Mouse (Mus musculus) kidney, embryonic 16.5 days (tissue): ENCODE data around the gene Fkbp5. TPM values are rescaled to one million over a fixed set of nuclear protein-coding genes. Genes with fewer than 3 reads are reported as not detected.

Experiments used
- ATAC-seq: fragments of 200-750 bp; cut with Nextera tagmentation; 2 replicates; pipeline ENCODE4 v1.8.0; 2017; ENCODE audit warnings: moderate TSS enrichment; ENCODE audit not compliant: low FRiP score, low TSS enrichment
- H3K27ac ChIP-seq: fragments of 300-500 bp; sonication (generic); 2 replicates; pipeline ENCODE4 v1.5.1; 2014; ENCODE audit warnings: low read length
- H3K27me3 ChIP-seq: fragments of 300-500 bp; sonication (generic); 2 replicates; pipeline ENCODE4 v1.6.1; 2014; ENCODE audit warnings: low read length, control low read depth, mixed read lengths; ENCODE audit not compliant: insufficient read depth
- H3K36me3 ChIP-seq: fragments of 300-500 bp; sonication (generic); 2 replicates; pipeline ENCODE4 v1.6.1; 2014; ENCODE audit warnings: low read length, control low read depth, mixed read lengths; ENCODE audit not compliant: insufficient read depth
- H3K4me1 ChIP-seq: fragments of 300-500 bp; sonication (generic); 2 replicates; pipeline ENCODE4 v1.6.1; 2014; ENCODE audit warnings: low read length, control low read depth, mixed read lengths; ENCODE audit not compliant: insufficient read depth
- H3K4me2 ChIP-seq: fragments of 300-500 bp; sonication (generic); replicated peaks from 2 replicates; pipeline ENCODE4 v1.6.1; 2014; ENCODE audit warnings: low read depth, low read length
- H3K4me3 ChIP-seq: fragments of 300-500 bp; sonication (generic); 2 replicates; pipeline ENCODE4 v1.5.1; 2014; ENCODE audit warnings: mild to moderate bottlenecking, low read length
- H3K9ac ChIP-seq: fragments of 300-500 bp; sonication (generic); replicated peaks from 2 replicates; pipeline ENCODE4 v1.6.1; 2014; ENCODE audit warnings: low read length
- H3K9me3 ChIP-seq: fragments of 300-500 bp; sonication (generic); 2 replicates; pipeline ENCODE4 v1.6.1; 2016; ENCODE audit warnings: low read length, control low read depth
- WGBS: fragments of 180-500 bp; shearing (Covaris S2); extraction: QIAGEN DNeasy Blood & Tissue Kit; methylation state at CpG from one replicate; pipeline ENCODE4 v1.1.7; 2014; 5-methylcytosine and 5-hydroxymethylcytosine counted together
- polyA plus RNA-seq: library from polyadenylated mRNA; unstranded; fragments of >200 nt; fragmentation: Nextera tagmentation; extraction: Ambion mirVana; gene quantifications from 2 replicates; pipeline ENCODE4 v1.2.1, GENCODE M21; 2015

The Fkbp5 gene
- polyA plus RNA-seq, 1 experiment from 2014 or later: 35.5 TPM

DNA sequence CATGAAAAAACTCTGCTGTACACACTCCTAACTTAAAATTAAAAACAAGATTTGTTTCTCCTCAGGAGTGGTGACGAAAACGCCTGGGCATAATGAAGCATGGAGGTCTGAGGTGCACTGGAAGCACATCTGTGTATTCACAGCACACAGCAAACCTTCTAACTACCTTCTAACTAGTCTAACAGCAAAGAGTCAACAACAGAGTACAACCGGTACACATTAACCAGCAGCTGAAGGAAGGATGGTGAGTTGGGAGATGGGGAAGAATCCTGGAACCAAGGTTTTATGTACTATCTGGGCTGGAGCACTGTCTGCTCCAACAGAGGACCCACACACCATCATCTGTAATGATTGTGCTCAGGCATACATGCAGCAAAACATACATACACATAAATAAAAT, 65.4 kb downstream of the Fkbp5 start:
- no peaks in the 10 kb centered on the region for H3K9me3 ChIP-seq
- peak overlapping the region; percentile 44; the same call in 1 of the 2 replicates for H3K27ac ChIP-seq

DNA sequence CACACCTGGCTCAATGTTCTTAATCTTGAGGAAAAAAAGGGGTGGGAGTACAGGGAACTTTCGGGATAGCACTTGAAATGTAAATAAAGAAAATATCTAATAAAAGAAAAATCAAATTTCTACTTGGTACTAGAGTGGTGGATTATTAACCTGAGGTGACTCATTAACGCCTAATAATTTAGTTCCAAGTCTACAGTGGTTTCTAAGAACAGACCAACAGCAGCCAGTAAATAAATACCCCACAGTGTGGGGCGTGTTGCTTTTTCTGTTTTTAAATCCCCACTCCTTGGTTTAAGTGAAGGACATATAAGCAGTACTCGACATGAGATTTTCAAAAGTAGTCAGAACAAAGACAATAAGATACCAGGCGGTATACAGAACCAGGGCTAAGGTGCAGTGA, 65.8 kb downstream of the Fkbp5 start:
- Histone ChIP-seq H3K27ac (peak overlapping the region; percentile 44; the same call in 1 of the 2 replicates), H3K27me3 (no peaks in the 10 kb centered on the region), H3K9me3 (no peaks in the 10 kb centered on the region), H3K36me3 (no peaks in the 10 kb centered on the region), H3K4me1 (peaks cover 18% of the 10 kb centered on the region; the same call in 1 of the 2 replicates), H3K9ac (no peak overlapping the region), H3K4me2 (no peak overlapping the region), H3K4me3 (no peak overlapping the region)
- ATAC-seq: no peak
- whole genome bisulfite sequencing: 83% methylated on average over 5 of the region's 5 CpGs

More for the DNA sequence above, 65.4 kb downstream of the Fkbp5 start:
- 76% methylated on average over 3 of the region's 3 CpGs for WGBS
- Histone ChIP-seq H3K36me3 (no peaks in the 10 kb centered on the region), H3K4me1 (peaks cover 18% of the 10 kb centered on the region; the same call in 1 of the 2 replicates), H3K4me2 (no peak overlapping the region), H3K27me3 (no peaks in the 10 kb centered on the region), H3K4me3 (no peak overlapping the region), H3K9ac (no peak overlapping the region)
- ATAC-seq: no peak

DNA sequence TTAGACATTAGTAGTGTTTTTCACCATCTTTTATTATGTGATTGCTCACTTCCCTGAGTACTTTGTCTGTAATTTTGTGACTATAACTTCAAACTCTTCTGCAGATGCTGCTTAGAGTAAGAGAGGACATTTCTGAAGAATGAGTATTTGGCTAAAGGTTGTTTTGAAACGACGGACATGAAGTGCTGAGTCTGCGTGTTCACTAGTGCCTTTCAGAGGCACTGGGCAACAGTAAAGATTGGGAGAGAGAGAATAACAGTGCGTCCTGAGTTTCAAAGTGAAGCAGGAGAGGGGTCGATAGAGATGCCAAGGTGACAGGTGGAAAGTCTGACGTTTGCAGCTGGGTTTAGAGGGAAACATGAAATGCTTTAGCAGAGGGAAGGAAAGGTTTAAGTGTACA, 69.1 kb downstream of the Fkbp5 start:
- Histone ChIP-seq H3K4me1 (peaks cover 17% of the 10 kb centered on the region; the same call in 1 of the 2 replicates), H3K27me3 (no peaks in the 10 kb centered on the region), H3K27ac (no peak overlapping the region), H3K4me2 (no peak overlapping the region), H3K4me3 (no peak overlapping the region), H3K9ac (no peak overlapping the region), H3K36me3 (no peaks in the 10 kb centered on the region), H3K9me3 (no peaks in the 10 kb centered on the region)
- ATAC-seq: no peak
- 44% methylated on average over 6 of the region's 6 CpGs for WGBS

DNA sequence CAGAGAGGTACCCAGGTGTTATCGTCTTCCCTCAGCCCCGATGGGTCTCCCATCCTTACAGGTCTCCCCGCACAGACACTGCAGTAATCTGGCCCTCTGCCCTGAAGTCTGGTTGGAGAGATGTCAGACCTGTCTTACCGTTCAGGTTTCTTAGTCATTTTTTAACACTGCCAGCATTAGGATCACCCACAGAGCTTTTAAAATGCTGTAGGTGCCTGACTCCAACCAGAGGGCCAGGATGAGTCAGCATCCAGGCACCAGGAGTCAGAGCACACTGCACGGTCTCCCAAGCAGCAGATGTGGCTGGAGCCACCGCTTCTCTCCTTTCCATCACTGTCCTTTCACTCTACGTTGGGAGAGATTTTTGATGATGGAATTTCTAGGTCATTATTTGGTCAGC, 69.5 kb downstream of the Fkbp5 start:
- Histone ChIP-seq H3K27ac (no peak overlapping the region), H3K4me1 (peaks cover 14% of the 10 kb centered on the region; the same call in 1 of the 2 replicates), H3K27me3 (no peaks in the 10 kb centered on the region), H3K9ac (no peak overlapping the region), H3K9me3 (no peaks in the 10 kb centered on the region), H3K4me3 (no peak overlapping the region), H3K4me2 (no peak overlapping the region), H3K36me3 (no peaks in the 10 kb centered on the region)
- 0 out of 2 replicates have a peak, but pooled peaks have one; percentile 35 for ATAC-seq
- WGBS: 70% methylated on average over 7 of the region's 7 CpGs

DNA sequence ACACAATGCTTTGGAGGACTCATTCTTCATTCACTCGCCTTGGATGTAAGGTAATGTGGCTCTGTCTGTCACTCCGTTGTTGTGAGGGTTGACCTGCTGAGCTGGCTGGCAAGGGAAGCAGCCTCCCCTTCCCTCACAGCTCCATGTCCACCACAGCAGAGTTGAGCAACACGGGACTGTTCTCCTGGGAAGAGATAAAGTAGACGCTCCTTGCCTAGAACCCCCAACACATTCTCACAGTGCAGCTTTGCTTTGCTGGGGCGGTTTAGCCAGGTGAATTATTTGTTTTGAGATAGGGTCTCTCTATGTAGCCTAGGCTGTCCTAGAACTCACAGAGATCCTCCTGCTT, 70.5 kb downstream of the Fkbp5 start:
- Histone ChIP-seq H3K36me3 (no peaks in the 10 kb centered on the region), H3K27ac (no peak overlapping the region), H3K27me3 (no peaks in the 10 kb centered on the region), H3K4me1 (peaks cover 18% of the 10 kb centered on the region; the same call in 1 of the 2 replicates), H3K9ac (no peak overlapping the region; the same call in 1 of the 2 replicates), H3K4me3 (no peak overlapping the region), H3K9me3 (no peaks in the 10 kb centered on the region), H3K4me2 (no peak overlapping the region)
- 78% methylated on average over 5 of the region's 5 CpGs for WGBS
- ATAC-seq: no peak

DNA sequence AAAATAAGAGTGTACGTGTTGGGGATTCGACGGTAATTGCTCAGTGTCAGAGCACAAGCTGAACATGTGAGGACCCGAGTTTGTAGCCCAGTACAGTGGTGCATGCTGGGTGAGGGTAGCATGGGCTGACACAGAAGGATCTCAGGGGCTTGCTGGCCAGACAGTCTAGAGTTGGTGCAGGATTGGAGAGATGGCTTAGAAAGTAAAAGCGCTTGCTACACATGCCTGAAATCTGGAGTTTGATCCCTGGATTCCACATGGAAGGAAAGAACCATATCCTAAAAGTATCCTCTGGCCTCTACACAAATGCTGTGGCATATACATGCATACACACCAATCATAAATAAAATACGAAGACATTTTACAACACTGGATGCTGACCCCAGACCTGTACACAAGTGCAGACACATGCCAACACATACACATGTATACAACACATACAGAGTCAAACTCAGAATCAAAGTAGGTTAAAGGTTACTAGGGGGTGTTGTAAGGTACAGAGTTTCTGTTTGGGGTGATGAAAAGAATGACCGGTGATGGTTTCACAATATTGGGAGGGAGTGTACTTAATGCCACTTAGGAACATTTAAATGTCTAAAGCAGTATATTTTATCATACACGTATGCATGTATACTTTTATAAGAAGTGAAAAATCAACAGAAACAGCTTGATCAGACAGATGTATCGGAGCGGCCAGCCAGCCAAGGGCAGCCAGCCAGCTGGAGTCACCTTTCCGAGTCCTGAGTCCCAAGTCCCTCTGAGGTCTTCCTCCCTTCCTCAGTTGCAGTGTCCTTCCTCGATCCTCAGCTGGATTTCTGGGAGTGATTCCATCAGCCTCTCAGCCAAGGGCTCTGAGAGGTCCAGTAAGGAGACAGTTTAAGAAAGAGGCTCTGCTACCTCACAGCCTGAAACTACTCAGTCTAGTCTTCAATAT, 71.2 kb downstream of the Fkbp5 start:
- Histone ChIP-seq H3K9me3 (no peaks in the 10 kb centered on the region), H3K27me3 (no peaks in the 10 kb centered on the region), H3K4me3 (no peak overlapping the region), H3K27ac (no peak overlapping the region), H3K36me3 (no peaks in the 10 kb centered on the region), H3K4me1 (peaks cover 18% of the 10 kb centered on the region; the same call in 1 of the 2 replicates), H3K9ac (no peak overlapping the region; the same call in 1 of the 2 replicates), H3K4me2 (no peak overlapping the region)
- ATAC-seq: no peak
- 84% methylated on average over 12 of the region's 12 CpGs for WGBS

DNA sequence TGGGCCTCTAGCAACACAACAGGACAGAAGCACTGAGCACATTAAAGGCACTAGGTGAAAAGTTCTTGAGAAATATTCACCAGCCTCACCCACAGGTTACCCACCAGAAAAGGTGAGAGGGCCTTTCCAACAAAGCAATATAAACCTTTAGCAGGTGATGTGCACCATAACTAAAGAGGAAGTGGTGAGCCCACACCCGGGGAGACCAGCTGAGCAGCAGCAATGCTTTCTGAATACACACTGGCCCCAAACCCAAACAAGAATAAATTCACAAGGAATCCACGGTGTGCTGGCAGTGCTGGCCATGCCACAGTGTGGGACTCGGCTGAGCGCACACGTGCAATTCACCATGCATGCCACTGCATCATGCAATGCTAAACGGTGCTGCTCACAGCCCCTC, 74.7 kb downstream of the Fkbp5 start:
- Histone ChIP-seq H3K4me1 (peaks cover 7% of the 10 kb centered on the region; the same call in 1 of the 2 replicates), H3K9me3 (no peaks in the 10 kb centered on the region), H3K4me3 (no peak overlapping the region), H3K27ac (no peak overlapping the region; the same call in 1 of the 2 replicates), H3K36me3 (no peaks in the 10 kb centered on the region), H3K27me3 (no peaks in the 10 kb centered on the region), H3K9ac (no peak overlapping the region), H3K4me2 (no peak overlapping the region)
- peak; percentile 69; the same call in 1 of the 2 replicates for ATAC-seq
- 53% methylated on average over 6 of the region's 6 CpGs for WGBS

DNA sequence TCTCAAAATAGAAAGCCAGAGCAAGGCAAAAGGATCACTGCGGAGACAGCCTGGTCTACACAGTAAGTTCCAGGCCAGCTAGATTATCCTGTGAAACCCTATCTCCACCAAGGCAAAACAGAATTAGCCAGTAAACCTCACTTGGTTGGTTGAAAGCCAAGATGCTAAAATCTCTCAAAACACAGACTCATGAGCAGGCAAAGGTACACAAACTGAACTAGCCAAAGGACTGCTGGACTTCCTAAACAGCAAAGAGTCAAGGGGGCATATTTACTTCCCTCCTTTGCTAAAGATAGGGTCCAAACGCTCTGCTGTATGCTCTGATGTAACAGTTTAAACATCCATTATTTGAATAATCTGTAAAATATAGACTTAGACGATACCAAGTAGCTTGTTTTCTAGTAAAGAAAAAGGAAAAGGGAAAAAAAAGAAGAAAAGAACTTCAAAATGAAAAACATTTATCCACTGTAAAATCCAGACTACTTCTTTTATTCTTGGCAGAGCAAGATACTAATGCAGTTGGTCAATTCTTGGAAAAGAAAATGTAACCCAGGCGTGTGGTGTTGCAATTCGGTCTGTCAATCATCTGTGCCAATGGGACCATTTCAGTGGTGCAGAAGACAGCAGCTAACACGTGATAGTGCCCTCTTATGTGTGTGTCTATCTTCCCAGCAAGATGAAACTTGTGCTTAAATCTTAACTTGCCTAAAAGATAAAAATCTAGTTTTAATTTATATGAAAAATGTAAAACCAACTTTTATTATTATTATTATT, 78.8 kb downstream of the Fkbp5 start:
- H3K4me2 ChIP-seq: no peak overlapping the region
- 88% methylated on average over 6 of the region's 6 CpGs for WGBS
- H3K9me3 ChIP-seq: no peaks in the 10 kb centered on the region
- H3K36me3 ChIP-seq: no peaks in the 10 kb centered on the region
- ATAC-seq: no peak
- H3K27ac ChIP-seq: no peak overlapping the region
- H3K4me1 ChIP-seq: 0 out of 2 replicates have a peak, but pooled peaks cover 6% of the 10 kb centered on the region
- no peak overlapping the region for H3K4me3 ChIP-seq
- no peaks in the 10 kb centered on the region for H3K27me3 ChIP-seq
- no peak overlapping the region for H3K9ac ChIP-seq

DNA sequence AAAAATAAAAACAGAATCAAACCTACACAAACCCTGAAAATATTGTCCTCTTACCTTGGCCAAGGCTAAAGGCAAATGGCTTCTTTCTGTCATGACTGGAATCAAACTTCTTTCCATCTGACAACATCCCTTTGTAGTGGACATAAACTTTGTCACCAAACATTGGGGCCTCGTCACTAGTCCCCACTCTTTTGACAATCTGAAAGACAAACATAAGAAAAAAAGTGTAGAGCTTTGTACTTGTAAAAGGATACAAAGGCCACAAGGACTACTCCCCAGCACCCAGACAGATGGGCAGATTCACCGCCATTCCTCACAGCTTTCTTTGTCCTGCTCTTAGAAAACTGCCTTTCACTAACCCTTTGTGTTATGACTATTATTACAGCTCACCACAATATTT, 79.4 kb downstream of the Fkbp5 start:
- Histone ChIP-seq H3K9me3 (no peaks in the 10 kb centered on the region), H3K27ac (no peak overlapping the region), H3K4me1 (0 out of 2 replicates have a peak, but pooled peaks cover 6% of the 10 kb centered on the region), H3K27me3 (no peaks in the 10 kb centered on the region), H3K36me3 (no peaks in the 10 kb centered on the region), H3K9ac (no peak overlapping the region), H3K4me3 (no peak overlapping the region), H3K4me2 (no peak overlapping the region)
- 96% methylated on average over 2 of the region's 2 CpGs for WGBS
- no peak for ATAC-seq
